Mouse (Mus musculus): ENCODE data around the gene Apoh. TPM values are rescaled to one million over a fixed set of nuclear protein-coding genes. Genes with fewer than 3 reads are reported as not detected.

Gene Apoh
- total and polyA plus RNA-seq, 3 experiments: 0.95 TPM; not detected in 2

DNA sequence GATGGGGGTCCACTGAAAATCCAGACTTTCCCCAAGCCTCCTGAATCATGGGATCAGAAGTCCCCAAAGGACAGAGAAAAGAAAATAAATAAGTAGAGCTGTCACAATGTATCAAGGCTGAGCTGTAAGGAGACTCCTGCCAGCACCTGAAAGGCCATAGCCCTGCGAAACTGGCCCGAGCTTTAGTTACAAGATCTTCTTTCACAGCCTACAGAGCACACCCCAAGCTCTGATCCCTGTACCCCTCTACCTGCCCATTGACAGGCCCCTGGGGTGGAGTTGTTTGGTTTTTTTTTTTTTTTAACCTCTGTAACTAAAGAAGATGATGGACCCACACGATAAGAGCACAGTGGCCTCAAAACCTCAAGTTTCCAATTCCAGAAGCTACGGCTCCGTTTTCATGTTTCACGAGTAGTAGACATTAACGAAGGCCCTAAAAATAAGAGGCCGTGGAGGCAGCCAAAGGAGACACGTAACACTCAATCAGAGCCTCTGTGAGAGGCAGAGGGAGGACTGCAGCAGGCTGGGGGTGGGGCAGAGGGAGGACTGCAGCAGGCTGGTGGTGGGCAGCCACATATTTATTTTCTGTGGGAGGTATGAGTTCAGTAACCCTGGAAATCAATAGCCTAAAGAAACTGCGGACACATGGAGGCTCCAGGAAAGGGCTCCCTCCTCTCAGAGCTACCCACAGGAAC is 41.2 kb upstream of the Apoh start:
- Histone ChIP-seq H3K27ac (ENCODE audit: insufficient read depth, low read depth) (no peak overlapping the region), H3K9me3 (replicated peaks; ENCODE audit: low read length) (no peaks in the 10 kb centered on the region), H3K36me3 (replicated peaks in 1 of 2; ENCODE audit: control insufficient read depth in 1 of 2, insufficient read depth in 1 of 2, low read length in 1 of 2) (peaks cover 23 to 95% of the 10 kb centered on the region in 2 experiments), H3K4me1 (ENCODE audit: control insufficient read depth in 1 of 2, insufficient read depth in 2 of 2) (peaks cover 0 to 27% of the 10 kb centered on the region in 2 experiments; a peak in 2 of 4 replicates), H3K4me2 (ENCODE audit: insufficient read depth, low read depth, poor library complexity, severe bottlenecking) (no peak overlapping the region), H3K4me3 (replicated peaks in 1 of 3; ENCODE audit: low read depth in 2 of 3, low read length in 2 of 3, poor library complexity in 1 of 3) (no peak overlapping the region), H3K79me2 (replicated peaks; ENCODE audit: control insufficient read depth, extremely low read depth, insufficient read depth, poor library complexity, severe bottlenecking) (peaks cover 16% of the 10 kb centered on the region), H3K9ac (ENCODE audit: insufficient read depth, low read depth) (no peak overlapping the region), H3K27me3 (replicated peaks) (no peaks in the 10 kb centered on the region)
- DNase-seq (ENCODE audit: extremely low read depth): no peak
- dilution Hi-C loops (cut with MboI; ENCODE audit: extremely low pct_ligation_motif_present, extremely low pct_unique_long_range_greater_than_20kb, low sequenced_read_pairs) (no loop called here), in situ Hi-C loops (cut with MboI; ENCODE audit: low pct_ligation_motif_present, low pct_unique_long_range_greater_than_20kb, low sequenced_read_pairs) (no loop called here)
- TF ChIP-seq JUN (IDR thresholded peaks at IDR 0.05; ENCODE audit: insufficient read depth, low read depth, low read length): no peak
- no peak for TF ChIP-seq CHD2 (IDR thresholded peaks at IDR 0.05; ENCODE audit: low read length)
- no peak for TF ChIP-seq UBTF (IDR thresholded peaks at IDR 0.05; ENCODE audit: low read depth, low read length)
- no peak for TF ChIP-seq SMC3 (IDR thresholded peaks at IDR 0.05; ENCODE audit: low read depth, low read length)
- no peak for TF ChIP-seq TCF12 (IDR thresholded peaks at IDR 0.05; ENCODE audit: low read depth, low read length)
- no peak for TF ChIP-seq BHLHE40 (IDR thresholded peaks at IDR 0.05; ENCODE audit: low read depth, low read length)
- TF ChIP-seq MAZ (IDR thresholded peaks at IDR 0.05; ENCODE audit: low read depth, low read length): no peak
- no peak for TF ChIP-seq CHD1 (IDR thresholded peaks at IDR 0.05; ENCODE audit: low read depth, low read length)
- TF ChIP-seq EP300 (IDR thresholded peaks at IDR 0.05; ENCODE audit: low read length): no peak
- TF ChIP-seq E2F4 (IDR thresholded peaks at IDR 0.05; ENCODE audit: insufficient replicate concordance, low read depth, low read length): no peak
- no peak for TF ChIP-seq ZC3H11A (IDR thresholded peaks at IDR 0.05; ENCODE audit: low read depth, low read length)
- TF ChIP-seq TBP (conservative IDR thresholded peaks at IDR 0.05; ENCODE audit: low read depth, low read length): no peak
- no peak for TF ChIP-seq ZKSCAN1 (IDR thresholded peaks at IDR 0.05; ENCODE audit: borderline replicate concordance, low read depth, low read length)

DNA sequence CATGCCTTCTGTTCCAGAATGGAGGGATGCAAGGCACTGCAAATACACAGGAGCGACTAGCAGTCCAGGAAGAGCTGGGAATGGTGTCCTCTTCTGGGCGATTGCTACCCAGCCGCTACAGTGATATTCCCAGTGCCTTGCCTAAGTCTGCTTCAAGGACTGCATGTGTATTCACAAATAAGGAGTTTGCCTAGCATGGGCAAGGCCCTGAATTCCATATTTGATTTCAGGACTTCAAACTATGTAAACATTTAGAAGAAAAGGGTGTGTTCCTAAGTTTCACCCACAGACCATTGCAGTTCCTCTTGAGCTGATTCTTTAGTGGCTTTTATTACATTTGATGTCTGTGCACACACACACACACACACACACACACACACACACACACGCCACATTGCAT is 39.4 kb upstream of the Apoh start:
- dilution Hi-C loops (cut with MboI; ENCODE audit: extremely low pct_ligation_motif_present, extremely low pct_unique_long_range_greater_than_20kb, low sequenced_read_pairs): no loop called here
- H3K27me3 ChIP-seq (replicated peaks): no peaks in the 10 kb centered on the region
- peaks cover 18% of the 10 kb centered on the region for H3K79me2 ChIP-seq (replicated peaks; ENCODE audit: control insufficient read depth, extremely low read depth, insufficient read depth, poor library complexity, severe bottlenecking)
- H3K27ac ChIP-seq (ENCODE audit: insufficient read depth, low read depth): no peak overlapping the region
- in situ Hi-C loops (cut with MboI; ENCODE audit: low pct_ligation_motif_present, low pct_unique_long_range_greater_than_20kb, low sequenced_read_pairs): no loop called here
- no peak overlapping the region for H3K9ac ChIP-seq (ENCODE audit: insufficient read depth, low read depth)
- H3K9me3 ChIP-seq (replicated peaks; ENCODE audit: low read length): no peaks in the 10 kb centered on the region
- no peak overlapping the region for H3K4me3 ChIP-seq (replicated peaks in 1 of 3; ENCODE audit: low read depth in 2 of 3, low read length in 2 of 3, poor library complexity in 1 of 3)
- H3K36me3 ChIP-seq (replicated peaks in 1 of 2; ENCODE audit: control insufficient read depth in 1 of 2, insufficient read depth in 1 of 2, low read length in 1 of 2): peaks cover 23 to 90% of the 10 kb centered on the region in 2 experiments
- TF ChIP-seq ETS1 (conservative IDR thresholded peaks at IDR 0.05; ENCODE audit: low read depth, low read length) (no peak), MAX (IDR thresholded peaks at IDR 0.05; ENCODE audit: low read length) (no peak), KAT2A (IDR thresholded peaks at IDR 0.05; ENCODE audit: insufficient replicate concordance, low read length) (no peak), USF2 (conservative IDR thresholded peaks at IDR 0.05; ENCODE audit: low read depth, low read length) (no peak)
- H3K4me1 ChIP-seq (ENCODE audit: control insufficient read depth in 1 of 2, insufficient read depth in 2 of 2): peaks cover 0 to 16% of the 10 kb centered on the region in 2 experiments; a peak in 1 of 4 replicates
- H3K4me2 ChIP-seq (ENCODE audit: insufficient read depth, low read depth, poor library complexity, severe bottlenecking): no peak overlapping the region
- no peak for DNase-seq (ENCODE audit: extremely low read depth)

Measured in CH12.LX (cell line).